Mouse (Mus musculus) liver, adult 2 months (tissue): Measurements from ENCODE around the gene Ralgps1.

ENCODE experiments used
- CTCF ChIP-seq: fragments of 200-500 bp; IDR thresholded peaks from 2 replicates; pipeline ENCODE4 v1.5.1; 2011; ENCODE audit warnings: low read depth, low read length, control low read depth
- POLR2A ChIP-seq: fragments of 200-500 bp; IDR thresholded peaks from 2 replicates; pipeline ENCODE4 v1.6.1; 2011; ENCODE audit warnings: low read length, control low read depth; ENCODE audit not compliant: insufficient read depth; ENCODE audit errors: extremely low read depth

GRCm38 (mm10) chr2:33136366-33136765, 234.9 kb downstream of the Ralgps1 start:
- TF ChIP-seq CTCF (no peak), POLR2A (no peak)
